Mouse (Mus musculus) central nervous system, embryonic 11.5 days (tissue): ENCODE results near the gene Kansl1l. TPM values are rescaled to one million over a fixed set of nuclear protein-coding genes. Genes with fewer than 3 reads are reported as not detected.

ENCODE experiments used
- polyA plus RNA-seq: library from polyadenylated mRNA; depleted of rRNA; stranded (reverse); fragments of >200 nt; gene quantifications from 2 replicates; pipeline ENCODE4 v1.2.3, GENCODE M21; 2012; rRNA removed

The Kansl1l gene
- polyA plus RNA-seq, result 6.9 and 13.8 TPM in 2 replicates

DNA sequence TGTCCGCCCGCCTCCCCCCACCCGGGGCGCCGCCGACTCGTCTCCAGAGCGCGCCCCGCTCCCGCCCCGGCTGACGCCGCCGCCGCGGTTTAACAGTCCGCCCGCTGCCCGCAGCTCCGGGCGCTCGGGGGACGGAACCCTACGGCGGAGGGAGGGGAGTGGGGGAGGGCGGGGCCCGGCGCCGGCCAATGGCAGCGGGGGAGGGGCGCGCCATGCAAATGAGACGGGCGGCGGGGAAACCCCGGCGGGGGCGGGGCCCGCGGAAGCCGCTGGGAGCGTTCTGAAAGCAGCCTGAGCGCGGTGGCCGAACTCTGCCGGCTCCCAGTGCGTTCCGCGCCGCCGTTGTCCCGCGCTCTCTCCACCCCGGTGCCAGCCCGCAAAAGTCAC is at the start of gene Kansl1l:
Kansl1l (minus strand) TSS at position 110 of the 387 bp plus-strand sequence.

DNA sequence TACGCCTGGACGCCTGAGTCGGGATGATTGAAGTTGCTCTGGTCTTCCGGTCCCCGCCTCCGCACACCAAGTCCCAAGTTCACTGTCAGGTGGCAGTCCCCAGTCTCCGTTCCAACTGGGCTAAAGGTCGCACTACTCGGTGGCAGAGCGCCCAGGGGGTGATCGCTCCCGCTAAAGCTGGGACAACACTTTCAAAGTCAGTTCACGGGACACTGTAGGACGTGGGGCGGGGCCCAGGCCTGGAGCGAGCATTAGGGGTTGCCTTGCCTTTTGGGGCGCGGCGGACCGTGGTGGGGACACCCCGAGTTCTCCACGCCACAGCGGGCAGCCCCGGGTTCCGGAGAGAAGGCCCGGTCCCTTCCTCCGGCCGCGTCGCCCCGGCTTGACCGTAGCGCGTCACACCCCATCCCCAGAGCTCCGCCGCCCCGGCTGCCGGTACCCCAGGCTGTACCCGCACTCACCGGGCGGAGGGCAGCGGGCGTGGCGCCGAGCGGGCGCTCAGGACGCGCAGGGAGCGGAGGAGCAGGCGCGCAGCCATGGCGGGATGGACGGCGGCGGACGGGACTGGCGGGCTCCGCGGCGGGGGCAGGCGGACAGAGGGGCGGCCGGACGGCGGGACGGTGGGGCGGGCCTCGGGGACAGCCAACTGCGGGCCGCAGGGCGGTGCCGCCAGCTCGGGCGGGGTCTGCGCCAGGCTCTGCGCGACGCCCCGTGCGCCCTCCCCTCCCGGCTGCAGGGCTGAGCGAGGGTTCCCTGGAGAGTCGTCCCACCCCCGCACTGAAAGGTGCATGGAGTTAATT is 45.5 kb upstream of the Kansl1l start, which contains the start of gene Acadl:
Acadl (minus strand) TSS at position 566 of the 800 bp plus-strand sequence.

DNA sequence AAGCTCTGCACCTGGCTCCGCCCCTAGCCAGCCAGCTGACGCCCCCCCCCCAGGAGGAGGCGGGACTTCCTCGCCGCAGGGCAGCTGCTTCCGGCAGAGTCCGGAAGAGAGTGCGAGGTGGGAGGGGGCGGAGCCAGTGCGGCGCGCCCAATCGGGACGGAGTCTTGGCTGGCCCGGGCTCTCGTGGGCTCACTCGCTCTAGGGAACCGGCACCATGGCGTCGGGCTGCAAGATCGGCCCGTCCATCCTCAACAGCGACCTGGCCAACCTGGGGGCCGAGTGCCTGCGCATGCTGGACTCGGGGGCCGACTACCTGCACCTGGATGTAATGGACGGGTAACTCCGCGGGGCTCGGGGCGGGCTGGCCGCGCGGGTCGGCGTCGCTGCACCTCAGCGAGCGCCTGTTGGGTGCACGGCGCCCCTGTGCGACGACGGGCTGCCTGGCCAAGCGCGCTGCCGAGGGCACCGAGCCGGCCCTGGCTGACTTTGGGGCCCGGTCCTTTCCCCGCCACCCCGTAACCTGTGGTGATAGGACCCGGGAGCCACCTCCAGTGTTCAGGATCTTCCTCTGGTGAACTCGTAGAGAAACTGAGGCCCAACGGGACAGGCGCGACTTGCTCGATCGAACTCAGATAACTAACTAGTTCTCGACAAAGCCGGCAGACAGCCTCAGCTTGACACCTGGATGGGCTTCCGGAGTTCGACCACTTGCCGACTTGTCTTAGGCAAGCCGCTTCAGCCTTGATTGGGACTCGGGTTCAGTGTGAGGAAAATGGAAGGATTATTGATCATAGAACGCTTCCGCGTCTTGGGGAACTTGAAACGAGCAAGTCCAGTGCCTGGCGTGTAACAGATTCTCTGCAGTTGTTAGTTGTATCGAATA is 116.4 kb downstream of the Kansl1l start, which contains the start of gene Rpe:
Rpe (plus strand) TSS at position 139 of the 883 bp plus-strand sequence.

Other genes with a start within 250 kb of the Kansl1l start
- gene Rpe, start 116.7 kb downstream of the Kansl1l start, polyA plus RNA-seq, result 34.4 and 41.9 TPM in 2 replicates
- gene Acadl, start 45.7 kb upstream of the Kansl1l start, polyA plus RNA-seq, result 21.0 and 24.9 TPM in 2 replicates
- gene Myl1, start 127.8 kb upstream of the Kansl1l start, polyA plus RNA-seq, result 6.1 and 29.2 TPM in 2 replicates
- 72.7 and 95.3 TPM in 2 replicates for gene Lancl1, start 221.3 kb upstream of the Kansl1l start, polyA plus RNA-seq